Mouse (Mus musculus) cerebellum, adult 2 months (tissue): ENCODE results near the gene Lrrc45.

ENCODE experiments used
- CTCF ChIP-seq: fragments of 200-500 bp; IDR thresholded peaks from 2 replicates; pipeline ENCODE4 v1.5.1; 2011; ENCODE audit warnings: low read depth, mild to moderate bottlenecking, control low read depth, low read length, moderate library complexity, borderline replicate concordance; ENCODE audit not compliant: insufficient read depth
- POLR2A ChIP-seq: fragments of 200-500 bp; IDR thresholded peaks from 2 replicates; pipeline ENCODE4 v1.6.1; 2011; ENCODE audit warnings: low read length, control low read depth, borderline replicate concordance; ENCODE audit not compliant: insufficient read depth

- no peak for TF ChIP-seq CTCF
- peak; percentile 31; the same call in 1 of the 2 replicates for TF ChIP-seq POLR2A
Measured at GRCm38 (mm10) chr11:120672687-120673593, 40.8 kb upstream of the Lrrc45 start, which contains the start of gene Aspscr1.
